Mouse (Mus musculus) brown adipose tissue, adult 24 weeks (tissue): ENCODE data around the gene Lyrm7. TPM values are rescaled to one million over a fixed set of nuclear protein-coding genes. Genes with fewer than 3 reads are reported as not detected.

ENCODE experiments used
- H3K27ac ChIP-seq: fragments of 200-500 bp; replicated peaks from 2 replicates; pipeline ENCODE4 v1.5.1; 2012; ENCODE audit warnings: low read depth, mild to moderate bottlenecking, low read length
- H3K4me1 ChIP-seq: fragments of 200-500 bp; 2 replicates; pipeline ENCODE4 v1.6.1; 2012; ENCODE audit warnings: low read length, mixed read lengths; ENCODE audit not compliant: control insufficient read depth, insufficient read depth, insufficient read length
- H3K4me3 ChIP-seq: fragments of 200-500 bp; 2 replicates; pipeline ENCODE4 v1.5.1; 2012; ENCODE audit warnings: low read depth, mild to moderate bottlenecking, low read length, moderate library complexity; ENCODE audit not compliant: insufficient read depth
- polyA plus RNA-seq: library from polyadenylated mRNA; stranded (reverse); fragments of >200 nt; gene quantifications from 2 replicates; pipeline ENCODE4 v1.2.4, GENCODE M21; 2012; ENCODE audit not compliant: missing spikeins, insufficient read depth, insufficient read length

Lyrm7 gene
- polyA plus RNA-seq, 1 experiment: 62.3 TPM

GRCm38 (mm10) chr11:54809582-54809981, 51.1 kb downstream of the Lyrm7 start:
- H3K4me3 ChIP-seq: no peak overlapping the region
- H3K4me1 ChIP-seq: peaks cover 10% of the 10 kb centered on the region
- H3K27ac ChIP-seq: no peak overlapping the region

- peak overlapping the region; percentile 61 for H3K27ac ChIP-seq
- peaks cover 7% of the 10 kb centered on the region for H3K4me1 ChIP-seq
- H3K4me3 ChIP-seq: no peak overlapping the region
Observed at GRCm38 (mm10) chr11:54808177-54808576, 52.5 kb downstream of the Lyrm7 start.

GRCm38 (mm10) chr11:54807669-54808068, 53.0 kb downstream of the Lyrm7 start:
- H3K4me1 ChIP-seq: peaks cover 7% of the 10 kb centered on the region
- peak overlapping the region; percentile 61 for H3K27ac ChIP-seq
- H3K4me3 ChIP-seq: no peak overlapping the region

- Histone ChIP-seq H3K4me1 (peaks cover 12% of the 10 kb centered on the region), H3K27ac (no peak overlapping the region), H3K4me3 (no peak overlapping the region)
Observed at GRCm38 (mm10) chr11:54806891-54807290, 53.8 kb downstream of the Lyrm7 start.

GRCm38 (mm10) chr11:54805196-54805595, 55.5 kb downstream of the Lyrm7 start:
- H3K27ac ChIP-seq: peak overlapping the region; percentile 99
- H3K4me3 ChIP-seq: peak overlapping the region; percentile 35; the same call in 1 of the 2 replicates
- H3K4me1 ChIP-seq: peaks cover 16% of the 10 kb centered on the region

- Histone ChIP-seq H3K27ac (peak overlapping the region; percentile 30; the same call in 1 of the 2 replicates), H3K4me1 (peaks cover 16% of the 10 kb centered on the region)
Observed at GRCm38 (mm10) chr11:54802621-54803020, 58.1 kb downstream of the Lyrm7 start.

GRCm38 (mm10) chr11:54801791-54802558, 58.7 kb downstream of the Lyrm7 start:
- Histone ChIP-seq H3K4me3 (no peak overlapping the region), H3K4me1 (peaks cover 16% of the 10 kb centered on the region), H3K27ac (peak overlapping the region; percentile 81)

More at GRCm38 (mm10) chr11:54802621-54803020, 58.1 kb downstream of the Lyrm7 start:
- H3K4me3 ChIP-seq: no peak overlapping the region

GRCm38 (mm10) chr11:54796551-54796950, 64.2 kb downstream of the Lyrm7 start:
- Histone ChIP-seq H3K4me3 (no peak overlapping the region), H3K4me1 (peaks cover under 1% of the 10 kb centered on the region), H3K27ac (no peak overlapping the region)

GRCm38 (mm10) chr11:54794678-54795077, 66.0 kb downstream of the Lyrm7 start:
- no peaks in the 10 kb centered on the region for H3K4me1 ChIP-seq
- H3K4me3 ChIP-seq: no peak overlapping the region
- no peak overlapping the region for H3K27ac ChIP-seq

GRCm38 (mm10) chr11:54793173-54793572, 67.5 kb downstream of the Lyrm7 start:
- Histone ChIP-seq H3K4me1 (no peaks in the 10 kb centered on the region), H3K27ac (no peak overlapping the region)

GRCm38 (mm10) chr11:54791458-54791857, 69.3 kb downstream of the Lyrm7 start:
- Histone ChIP-seq H3K4me1 (no peaks in the 10 kb centered on the region), H3K4me3 (no peak overlapping the region), H3K27ac (no peak overlapping the region)

More at GRCm38 (mm10) chr11:54793173-54793572, 67.5 kb downstream of the Lyrm7 start:
- no peak overlapping the region for H3K4me3 ChIP-seq

- Histone ChIP-seq H3K27ac (peak within 1 kb of the TSS; percentile 74), H3K4me3 (peak within 1 kb of the TSS; percentile 90), H3K4me1 (no peaks in the 10 kb centered on the region)
Observed at GRCm38 (mm10) chr11:54787488-54788474, 72.9 kb downstream of the Lyrm7 start, which contains the start of gene Cdc42se2. Gene Cdc42se2 (minus strand): TSS chr11:54787675.

- Histone ChIP-seq H3K4me3 (peak overlapping the region; percentile 90), H3K4me1 (no peaks in the 10 kb centered on the region), H3K27ac (peak overlapping the region; percentile 74)
Observed at GRCm38 (mm10) chr11:54786858-54787487, 73.7 kb downstream of the Lyrm7 start.

GRCm38 (mm10) chr11:54785566-54785965, 75.2 kb downstream of the Lyrm7 start:
- no peak overlapping the region for H3K4me3 ChIP-seq
- no peak overlapping the region for H3K27ac ChIP-seq
- H3K4me1 ChIP-seq: peaks cover 3% of the 10 kb centered on the region; the same call in 1 of the 2 replicates

GRCm38 (mm10) chr11:54784436-54784835, 76.3 kb downstream of the Lyrm7 start:
- H3K27ac ChIP-seq: no peak overlapping the region
- H3K4me1 ChIP-seq: peaks cover 3% of the 10 kb centered on the region; the same call in 1 of the 2 replicates
- no peak overlapping the region for H3K4me3 ChIP-seq
